Mouse (Mus musculus): Measurements from ENCODE around the gene Grin1. TPM values are rescaled to one million over a fixed set of nuclear protein-coding genes. Genes with fewer than 3 reads are reported as not detected.

Grin1 gene
- total and polyA plus RNA-seq, 3 experiments, result 0.07 TPM; not detected in 2

- H3K79me2 ChIP-seq (ENCODE audit: control insufficient read depth, insufficient read depth, low read length, poor library complexity), result peaks cover 31% of the 10 kb centered on the region
- H3K27ac ChIP-seq (ENCODE audit: control insufficient read depth, low read depth, low read length), result no peak overlapping the region
- peak overlapping the region; percentile 82 for H3K9ac ChIP-seq (ENCODE audit: control insufficient read depth, low read depth, low read length, poor library complexity, severe bottlenecking)
- TF ChIP-seq RCOR1 (IDR thresholded peaks at IDR 0.05; ENCODE audit: low read depth, low read length) (no peak), MAX (IDR thresholded peaks at IDR 0.05; ENCODE audit: low read length) (no peak), MAZ (IDR thresholded peaks at IDR 0.05; ENCODE audit: low read depth, low read length) (no peak), CTCF (IDR thresholded peaks at IDR 0.05 in 2 of 3, conservative IDR thresholded peaks at IDR 0.05 in 1 of 3; ENCODE audit: control insufficient read depth in 1 of 3, insufficient read depth in 1 of 3, low read depth in 2 of 3, low read length in 3 of 3, poor library complexity in 1 of 3, severe bottlenecking in 1 of 3) (no peak), POLR2A (IDR thresholded peaks at IDR 0.05; ENCODE audit: control insufficient read depth in 1 of 2, insufficient read depth in 1 of 2, low read depth in 1 of 2, low read length in 2 of 2, poor library complexity in 1 of 2) (no peak), ETS1 (IDR thresholded peaks at IDR 0.05; ENCODE audit: low read depth, low read length) (no peak), POLR2AphosphoS5 (IDR thresholded peaks at IDR 0.05; ENCODE audit: borderline replicate concordance, low read depth, low read length) (no peak), NELFE (IDR thresholded peaks at IDR 0.05; ENCODE audit: low read depth, low read length) (peak; percentile 1; the same call in 1 of the 2 replicates), NRF1 (IDR thresholded peaks at IDR 0.05; ENCODE audit: insufficient read depth, low read depth, low read length, poor library complexity, severe bottlenecking) (no peak), SIN3A (IDR thresholded peaks at IDR 0.05; ENCODE audit: low read length) (peak; percentile 43), HCFC1 (IDR thresholded peaks at IDR 0.05; ENCODE audit: low read depth, low read length) (no peak), TBP (IDR thresholded peaks at IDR 0.05; ENCODE audit: low read depth, low read length) (no peak), ELF1 (IDR thresholded peaks at IDR 0.05; ENCODE audit: low read depth, low read length) (no peak)
- H3K27me3 ChIP-seq (ENCODE audit: control insufficient read depth in 1 of 2, insufficient read depth in 2 of 2, low read length in 2 of 2), result no peaks in the 10 kb centered on the region
- H3K4me3 ChIP-seq (ENCODE audit: control insufficient read depth in 1 of 2, insufficient read depth in 1 of 2, low read depth in 2 of 2, low read length in 2 of 2), result peak overlapping the region; percentile 65 to 78
- H3K36me3 ChIP-seq (ENCODE audit: control insufficient read depth in 1 of 2, insufficient read depth in 2 of 2, low read length in 2 of 2), result peaks cover 1 to 21% of the 10 kb centered on the region in 2 experiments
- no peak for DNase-seq (ENCODE audit: low read depth, low spot score)
- H3K9me3 ChIP-seq (replicated peaks; ENCODE audit: insufficient read depth, low read length), result no peaks in the 10 kb centered on the region
- H3K4me1 ChIP-seq (ENCODE audit: control insufficient read depth in 1 of 2, insufficient read depth in 2 of 2, low read length in 2 of 2), result peaks cover 0 to 20% of the 10 kb centered on the region in 2 experiments
Observed at GRCm38 (mm10) chr2:25272515-25272914, 46.5 kb downstream of the Grin1 start.

- Histone ChIP-seq H3K79me2 (ENCODE audit: control insufficient read depth, insufficient read depth, low read length, poor library complexity) (peaks cover 36% of the 10 kb centered on the region), H3K27ac (ENCODE audit: control insufficient read depth, low read depth, low read length) (peak within 1 kb of the TSS; percentile 60), H3K36me3 (ENCODE audit: control insufficient read depth in 1 of 2, insufficient read depth in 2 of 2, low read length in 2 of 2) (peaks cover 1 to 26% of the 10 kb centered on the region in 2 experiments), H3K9ac (ENCODE audit: control insufficient read depth, low read depth, low read length, poor library complexity, severe bottlenecking) (peak within 1 kb of the TSS; percentile 84), H3K4me1 (ENCODE audit: control insufficient read depth in 1 of 2, insufficient read depth in 2 of 2, low read length in 2 of 2) (peaks cover 5 to 26% of the 10 kb centered on the region in 2 experiments), H3K9me3 (replicated peaks; ENCODE audit: insufficient read depth, low read length) (no peaks in the 10 kb centered on the region), H3K27me3 (ENCODE audit: control insufficient read depth in 1 of 2, insufficient read depth in 2 of 2, low read length in 2 of 2) (no peaks in the 10 kb centered on the region), H3K4me3 (ENCODE audit: control insufficient read depth in 1 of 2, insufficient read depth in 1 of 2, low read depth in 2 of 2, low read length in 2 of 2) (peak within 1 kb of the TSS; percentile 76 to 87)
- peak; percentile 98 for DNase-seq (ENCODE audit: low read depth, low spot score)
- peak; percentile 87 for TF ChIP-seq NRF1 (IDR thresholded peaks at IDR 0.05; ENCODE audit: insufficient read depth, low read depth, low read length, poor library complexity, severe bottlenecking)
- TF ChIP-seq USF2 (IDR thresholded peaks at IDR 0.05; ENCODE audit: borderline replicate concordance in 1 of 2, insufficient read depth in 1 of 2, low read depth in 1 of 2, low read length in 2 of 2), result no peak
- peak; percentile 63 for TF ChIP-seq MAX (IDR thresholded peaks at IDR 0.05; ENCODE audit: low read length)
- no peak; the same call in 1 of the 2 replicates for TF ChIP-seq RAD21 (IDR thresholded peaks at IDR 0.05; ENCODE audit: low read depth, low read length)
- TF ChIP-seq JUND (IDR thresholded peaks at IDR 0.05; ENCODE audit: low read depth, low read length), result no peak
- TF ChIP-seq SMC3 (IDR thresholded peaks at IDR 0.05; ENCODE audit: low read depth, low read length), result no peak
- TF ChIP-seq POLR2A (IDR thresholded peaks at IDR 0.05; ENCODE audit: control insufficient read depth in 1 of 2, insufficient read depth in 1 of 2, low read depth in 1 of 2, low read length in 2 of 2, poor library complexity in 1 of 2), result peak; percentile 67 to 89
- TF ChIP-seq HCFC1 (IDR thresholded peaks at IDR 0.05; ENCODE audit: low read depth, low read length), result peak; percentile 93
- TF ChIP-seq ZKSCAN1 (IDR thresholded peaks at IDR 0.05; ENCODE audit: low read depth, low read length), result no peak
- no peak for TF ChIP-seq MAZ (IDR thresholded peaks at IDR 0.05; ENCODE audit: low read depth, low read length)
- peak; percentile 59; the same call in 1 of the 2 replicates for TF ChIP-seq ETS1 (IDR thresholded peaks at IDR 0.05; ENCODE audit: low read depth, low read length)
- TF ChIP-seq CHD2 (IDR thresholded peaks at IDR 0.05; ENCODE audit: low read length), result no peak
- no peak for TF ChIP-seq POLR2AphosphoS5 (IDR thresholded peaks at IDR 0.05; ENCODE audit: borderline replicate concordance, low read depth, low read length)
- no peak; the same call in 1 of the 2 replicates for TF ChIP-seq KAT2A (conservative IDR thresholded peaks at IDR 0.05; ENCODE audit: low read depth, low read length)
- TF ChIP-seq TBP (IDR thresholded peaks at IDR 0.05; ENCODE audit: low read depth, low read length), result no peak
- TF ChIP-seq ZNF384 (IDR thresholded peaks at IDR 0.05; ENCODE audit: low read depth, low read length), result no peak
- TF ChIP-seq TAL1 (IDR thresholded peaks at IDR 0.05; ENCODE audit: low read length), result no peak
- TF ChIP-seq MXI1 (IDR thresholded peaks at IDR 0.05; ENCODE audit: low read depth, low read length), result peak; percentile 82
- peak; percentile 97 for TF ChIP-seq SIN3A (IDR thresholded peaks at IDR 0.05; ENCODE audit: low read length)
- no peak for TF ChIP-seq CHD1 (IDR thresholded peaks at IDR 0.05; ENCODE audit: low read depth, low read length)
- peak; percentile 63 for TF ChIP-seq MYB (IDR thresholded peaks at IDR 0.05; ENCODE audit: low read depth, low read length)
- TF ChIP-seq POLR2AphosphoS2 (IDR thresholded peaks at IDR 0.05; ENCODE audit: low read length), result peak; percentile 92
- TF ChIP-seq GATA1 (IDR thresholded peaks at IDR 0.05; ENCODE audit: low read depth, low read length), result no peak
- 0 out of 2 replicates have a peak, but pooled peaks have one; percentile 25 for TF ChIP-seq USF1 (IDR thresholded peaks at IDR 0.05; ENCODE audit: low read depth, low read length)
- TF ChIP-seq CTCF (IDR thresholded peaks at IDR 0.05 in 2 of 3, conservative IDR thresholded peaks at IDR 0.05 in 1 of 3; ENCODE audit: control insufficient read depth in 1 of 3, insufficient read depth in 1 of 3, low read depth in 2 of 3, low read length in 3 of 3, poor library complexity in 1 of 3, severe bottlenecking in 1 of 3), result peak in 2 of 3 experiments; percentile 21 to 24; a peak in 3 of 6 replicates
Observed at GRCm38 (mm10) chr2:25271827-25272511, 47.0 kb downstream of the Grin1 start, which contains the start of the genes Ssna1 and Anapc2. Gene Ssna1 (minus strand): TSS chr2:25272438. Gene Anapc2 (plus strand): TSS chr2:25272478.

Measured in MEL (cell line).